Mouse (Mus musculus): ENCODE results near the gene Pmf1.

- no peak for TF ChIP-seq NANOG (IDR thresholded peaks at IDR 0.05; ENCODE audit: borderline replicate concordance, low read length)
- no peak for TF ChIP-seq CTCF (conservative IDR thresholded peaks at IDR 0.05; ENCODE audit: low read length)
Observed at GRCm38 (mm10) chr3:88359584-88359983, 50.5 kb downstream of the Pmf1 start.

Data from E14TG2a.4 (cell line).